Mouse (Mus musculus): Measurements from ENCODE around the gene Ptgir.

Gene Ptgir

GRCm38 (mm10) chr7:16891641-16892351 lies 14.5 kb upstream of the Ptgir start, which contains the start of gene Gng8:
Gene Gng8 (plus strand): TSS chr7:16891786.
- DNase-seq (ENCODE audit: extremely low read depth, low read depth, low spot score): no peak

- DNase-seq (ENCODE audit: extremely low read depth, low read depth, low spot score): no peak
These were observed 13.9 kb upstream of the Ptgir start for GRCm38 (mm10) chr7:16892352-16892730.

GRCm38 (mm10) chr7:16893612-16894011 lies 12.7 kb upstream of the Ptgir start:
- DNase-seq (ENCODE audit: extremely low read depth, low read depth, low spot score): no peak

GRCm38 (mm10) chr7:16894279-16894678 lies 12.0 kb upstream of the Ptgir start:
- DNase-seq (ENCODE audit: extremely low read depth, low read depth, low spot score): no peak

GRCm38 (mm10) chr7:16895000-16895399 lies 11.3 kb upstream of the Ptgir start:
- no peak for DNase-seq (ENCODE audit: extremely low read depth, low read depth, low spot score)

- DNase-seq (ENCODE audit: extremely low read depth, low read depth, low spot score): no peak
These were observed 10.8 kb upstream of the Ptgir start for GRCm38 (mm10) chr7:16895511-16895910.

- no peak for DNase-seq (ENCODE audit: extremely low read depth, low read depth, low spot score)
These were observed 5.8 kb upstream of the Ptgir start for GRCm38 (mm10) chr7:16900526-16900925.

- DNase-seq (ENCODE audit: extremely low read depth, low read depth, low spot score): no peak
These were observed 2.8 kb upstream of the Ptgir start for GRCm38 (mm10) chr7:16903439-16903955.

GRCm38 (mm10) chr7:16904120-16904675 lies 2.1 kb upstream of the Ptgir start:
- DNase-seq (ENCODE audit: extremely low read depth, low read depth, low spot score): no peak

- DNase-seq (ENCODE audit: extremely low read depth, low read depth, low spot score): no peak
These were observed 734 bp upstream of the Ptgir start for GRCm38 (mm10) chr7:16905491-16906021.

GRCm38 (mm10) chr7:16906889-16907559 lies 734 bp downstream of the Ptgir start:
- no peak for DNase-seq (ENCODE audit: extremely low read depth, low read depth, low spot score)

- no peak for DNase-seq (ENCODE audit: extremely low read depth, low read depth, low spot score)
These were observed 1.6 kb downstream of the Ptgir start for GRCm38 (mm10) chr7:16907842-16908241.

GRCm38 (mm10) chr7:16908367-16908766 lies 2.1 kb downstream of the Ptgir start:
- no peak for DNase-seq (ENCODE audit: extremely low read depth, low read depth, low spot score)

- no peak for DNase-seq (ENCODE audit: extremely low read depth, low read depth, low spot score)
These were observed 2.6 kb downstream of the Ptgir start for GRCm38 (mm10) chr7:16908859-16909258.

- no peak for DNase-seq (ENCODE audit: extremely low read depth, low read depth, low spot score)
These were observed 3.6 kb downstream of the Ptgir start for GRCm38 (mm10) chr7:16909909-16910308.

GRCm38 (mm10) chr7:16911904-16912303 lies 5.6 kb downstream of the Ptgir start:
- no peak for DNase-seq (ENCODE audit: extremely low read depth, low read depth, low spot score)

GRCm38 (mm10) chr7:16912360-16912759 lies 6.1 kb downstream of the Ptgir start:
- no peak for DNase-seq (ENCODE audit: extremely low read depth, low read depth, low spot score)

- no peak for DNase-seq (ENCODE audit: extremely low read depth, low read depth, low spot score)
These were observed 7.6 kb downstream of the Ptgir start for GRCm38 (mm10) chr7:16913806-16914452.

GRCm38 (mm10) chr7:16914453-16915343 lies 8.4 kb downstream of the Ptgir start:
- no peak for DNase-seq (ENCODE audit: extremely low read depth, low read depth, low spot score)
